Mouse (Mus musculus) forebrain, embryonic 16.5 days (tissue): ENCODE measurements at regions not wholly inside any gene's neighbourhood (a gene's known extent, or its start where the extent isn't known, plus 50 kb on each side); places are given as distances from the start of the nearest gene placed in this dataset.
A peak's percentile ranks its signal among the peaks of the same experiment; 100 is the strongest.

Experiments used
- ATAC-seq: fragments of 200-750 bp; cut with Nextera tagmentation; 2 replicates; pipeline ENCODE4 v1.8.0; 2017; ENCODE audit warnings: mild to moderate bottlenecking, moderate library complexity
- H3K27ac ChIP-seq: fragments of 300-500 bp; sonication (generic); 2 replicates; pipeline ENCODE4 v1.5.1; 2014; ENCODE audit warnings: low read length, control low read depth
- H3K27me3 ChIP-seq: fragments of 300-500 bp; sonication (generic); replicated peaks from 2 replicates; pipeline ENCODE4 v1.6.1; 2014; ENCODE audit warnings: low read length; ENCODE audit not compliant: control insufficient read depth, insufficient read depth
- H3K36me3 ChIP-seq: fragments of 300-500 bp; sonication (generic); 2 replicates; pipeline ENCODE4 v1.6.1; 2014; ENCODE audit not compliant: control insufficient read depth, insufficient read depth
- H3K4me1 ChIP-seq: fragments of 300-500 bp; sonication (generic); replicated peaks from 2 replicates; pipeline ENCODE4 v1.6.1; 2014; ENCODE audit warnings: low read length; ENCODE audit not compliant: control insufficient read depth, insufficient read depth
- H3K4me2 ChIP-seq: fragments of 300-500 bp; sonication (generic); 2 replicates; pipeline ENCODE4 v1.6.1; 2014; ENCODE audit warnings: mild to moderate bottlenecking, low read length, control low read depth
- H3K4me3 ChIP-seq: fragments of 300-500 bp; sonication (generic); replicated peaks from 2 replicates; pipeline ENCODE4 v1.5.1; 2014; ENCODE audit warnings: mild to moderate bottlenecking, low read length, control low read depth
- H3K9ac ChIP-seq: fragments of 300-500 bp; sonication (generic); replicated peaks from 2 replicates; pipeline ENCODE4 v1.6.1; 2014; ENCODE audit warnings: low read depth, low read length, control low read depth
- H3K9me3 ChIP-seq: fragments of 300-500 bp; sonication (generic); 2 replicates; pipeline ENCODE4 v1.6.1; 2016; ENCODE audit warnings: low read length; ENCODE audit not compliant: control insufficient read depth
- WGBS: fragments of 180-500 bp; shearing (Covaris S2); extraction: QIAGEN DNeasy Blood & Tissue Kit; methylation state at CpG from one replicate; pipeline ENCODE4 v1.1.7; 2014; 5-methylcytosine and 5-hydroxymethylcytosine counted together

GRCm38 (mm10) chr10:16664483-16664882 lies 1058.5 kb upstream of the Cited2 start:
- no peak overlapping the region for H3K9ac ChIP-seq
- 31% methylated on average over 1 of the region's 1 CpGs for WGBS
- no peak overlapping the region for H3K4me2 ChIP-seq
- 0 out of 2 replicates have a peak, but pooled peaks have one; percentile 52 for ATAC-seq
- H3K27ac ChIP-seq, result no peak overlapping the region
- H3K36me3 ChIP-seq, result no peaks in the 10 kb centered on the region
- no peaks in the 10 kb centered on the region for H3K9me3 ChIP-seq
- no peaks in the 10 kb centered on the region for H3K27me3 ChIP-seq
- 0 out of 2 replicates have a peak, but pooled peaks cover 5% of the 10 kb centered on the region for H3K4me1 ChIP-seq
- H3K4me3 ChIP-seq, result no peak overlapping the region

GRCm38 (mm10) chr10:16670286-16670685 lies 1052.7 kb upstream of the Cited2 start:
- no peak overlapping the region for H3K27ac ChIP-seq
- H3K4me1 ChIP-seq, result no peaks in the 10 kb centered on the region
- no peak overlapping the region for H3K4me3 ChIP-seq
- no peaks in the 10 kb centered on the region for H3K36me3 ChIP-seq
- no peak overlapping the region for H3K4me2 ChIP-seq
- whole genome bisulfite sequencing, result 66% methylated on average over 2 of the region's 2 CpGs
- H3K9ac ChIP-seq, result no peak overlapping the region
- ATAC-seq, result no peak
- H3K9me3 ChIP-seq, result no peaks in the 10 kb centered on the region
- no peaks in the 10 kb centered on the region for H3K27me3 ChIP-seq

- Histone ChIP-seq H3K4me1 (no peaks in the 10 kb centered on the region), H3K36me3 (no peaks in the 10 kb centered on the region), H3K27me3 (no peaks in the 10 kb centered on the region), H3K27ac (no peak overlapping the region), H3K9me3 (no peaks in the 10 kb centered on the region), H3K4me3 (no peak overlapping the region), H3K4me2 (no peak overlapping the region), H3K9ac (no peak overlapping the region)
- 82% methylated on average over 3 of the region's 3 CpGs for WGBS
- no peak for ATAC-seq
Observed at GRCm38 (mm10) chr10:16681001-16681400, 1042.0 kb upstream of the Cited2 start.

- Histone ChIP-seq H3K4me2 (no peak overlapping the region), H3K9me3 (no peaks in the 10 kb centered on the region), H3K9ac (no peak overlapping the region), H3K27me3 (no peaks in the 10 kb centered on the region), H3K4me3 (no peak overlapping the region), H3K27ac (no peak overlapping the region), H3K36me3 (no peaks in the 10 kb centered on the region), H3K4me1 (no peaks in the 10 kb centered on the region)
- WGBS, result 95% methylated on average over 1 of the region's 1 CpGs
- ATAC-seq, result no peak
Observed at GRCm38 (mm10) chr10:16685352-16685751, 1037.7 kb upstream of the Cited2 start.

GRCm38 (mm10) chr10:16706976-16707375 lies 1016.0 kb upstream of the Cited2 start:
- no peak overlapping the region for H3K27ac ChIP-seq
- no peak overlapping the region for H3K4me3 ChIP-seq
- no peak overlapping the region for H3K9ac ChIP-seq
- H3K27me3 ChIP-seq, result no peaks in the 10 kb centered on the region
- 74% methylated on average over 2 of the region's 2 CpGs for WGBS
- no peak overlapping the region for H3K4me2 ChIP-seq
- H3K36me3 ChIP-seq, result no peaks in the 10 kb centered on the region
- H3K9me3 ChIP-seq, result no peaks in the 10 kb centered on the region
- H3K4me1 ChIP-seq, result no peaks in the 10 kb centered on the region
- no peak for ATAC-seq

GRCm38 (mm10) chr10:16713143-16713542 lies 1009.9 kb upstream of the Cited2 start:
- Histone ChIP-seq H3K4me2 (no peak overlapping the region), H3K4me1 (no peaks in the 10 kb centered on the region), H3K9ac (no peak overlapping the region), H3K27ac (no peak overlapping the region), H3K4me3 (no peak overlapping the region), H3K27me3 (no peaks in the 10 kb centered on the region), H3K9me3 (no peaks in the 10 kb centered on the region), H3K36me3 (no peaks in the 10 kb centered on the region)
- WGBS, result 47% methylated on average over 3 of the region's 3 CpGs
- no peak for ATAC-seq

- Histone ChIP-seq H3K36me3 (no peaks in the 10 kb centered on the region), H3K27me3 (no peaks in the 10 kb centered on the region), H3K4me3 (no peak overlapping the region), H3K27ac (no peak overlapping the region), H3K9me3 (no peaks in the 10 kb centered on the region), H3K4me2 (no peak overlapping the region), H3K9ac (no peak overlapping the region), H3K4me1 (no peaks in the 10 kb centered on the region)
- ATAC-seq, result no peak
- 75% methylated on average over 4 of the region's 4 CpGs for WGBS
Observed at GRCm38 (mm10) chr10:16714065-16714464, 1009.0 kb upstream of the Cited2 start.

GRCm38 (mm10) chr10:16714526-16714925 lies 1008.5 kb upstream of the Cited2 start:
- no peak for ATAC-seq
- no peak overlapping the region for H3K4me2 ChIP-seq
- no peak overlapping the region for H3K4me3 ChIP-seq
- no peak overlapping the region for H3K9ac ChIP-seq
- no peak overlapping the region for H3K27ac ChIP-seq
- no peaks in the 10 kb centered on the region for H3K9me3 ChIP-seq
- no peaks in the 10 kb centered on the region for H3K27me3 ChIP-seq
- no peaks in the 10 kb centered on the region for H3K4me1 ChIP-seq
- WGBS, result 92% methylated on average over 2 of the region's 2 CpGs
- H3K36me3 ChIP-seq, result no peaks in the 10 kb centered on the region

- Histone ChIP-seq H3K9me3 (no peaks in the 10 kb centered on the region), H3K4me3 (no peak overlapping the region), H3K27ac (no peak overlapping the region), H3K4me2 (no peak overlapping the region), H3K9ac (no peak overlapping the region), H3K36me3 (no peaks in the 10 kb centered on the region), H3K4me1 (no peaks in the 10 kb centered on the region), H3K27me3 (no peaks in the 10 kb centered on the region)
- ATAC-seq, result no peak
Observed at GRCm38 (mm10) chr10:16742246-16742645, 980.8 kb upstream of the Cited2 start.

GRCm38 (mm10) chr10:16751546-16751945 lies 971.5 kb upstream of the Cited2 start:
- ATAC-seq, result no peak

More at GRCm38 (mm10) chr10:16751546-16751945, 971.5 kb upstream of the Cited2 start:
- no peaks in the 10 kb centered on the region for H3K27me3 ChIP-seq
- no peak overlapping the region for H3K4me2 ChIP-seq
- H3K4me3 ChIP-seq, result no peak overlapping the region
- no peak overlapping the region for H3K9ac ChIP-seq
- H3K27ac ChIP-seq, result no peak overlapping the region
- H3K36me3 ChIP-seq, result no peaks in the 10 kb centered on the region
- H3K9me3 ChIP-seq, result no peaks in the 10 kb centered on the region
- H3K4me1 ChIP-seq, result no peaks in the 10 kb centered on the region
